Mouse (Mus musculus) adrenal gland, postnatal 10 days (tissue): ENCODE measurements around the gene Per1. TPM values are rescaled to one million over a fixed set of nuclear protein-coding genes. Genes with fewer than 3 reads are reported as not detected.

ENCODE experiments used
- DNase-seq: peaks from one replicate; pipeline ENCODE4 v3.0.0; 2021; ENCODE audit warnings: mixed read lengths
- total RNA-seq, 2 experiments: library from RNA; stranded (reverse); gene quantifications; 2 replicates each; pipeline ENCODE4 v1.2.3; 2021

Per1 gene
- total RNA-seq, 2 experiments from 2014 or later, result 63.1 to 157 TPM

DNA sequence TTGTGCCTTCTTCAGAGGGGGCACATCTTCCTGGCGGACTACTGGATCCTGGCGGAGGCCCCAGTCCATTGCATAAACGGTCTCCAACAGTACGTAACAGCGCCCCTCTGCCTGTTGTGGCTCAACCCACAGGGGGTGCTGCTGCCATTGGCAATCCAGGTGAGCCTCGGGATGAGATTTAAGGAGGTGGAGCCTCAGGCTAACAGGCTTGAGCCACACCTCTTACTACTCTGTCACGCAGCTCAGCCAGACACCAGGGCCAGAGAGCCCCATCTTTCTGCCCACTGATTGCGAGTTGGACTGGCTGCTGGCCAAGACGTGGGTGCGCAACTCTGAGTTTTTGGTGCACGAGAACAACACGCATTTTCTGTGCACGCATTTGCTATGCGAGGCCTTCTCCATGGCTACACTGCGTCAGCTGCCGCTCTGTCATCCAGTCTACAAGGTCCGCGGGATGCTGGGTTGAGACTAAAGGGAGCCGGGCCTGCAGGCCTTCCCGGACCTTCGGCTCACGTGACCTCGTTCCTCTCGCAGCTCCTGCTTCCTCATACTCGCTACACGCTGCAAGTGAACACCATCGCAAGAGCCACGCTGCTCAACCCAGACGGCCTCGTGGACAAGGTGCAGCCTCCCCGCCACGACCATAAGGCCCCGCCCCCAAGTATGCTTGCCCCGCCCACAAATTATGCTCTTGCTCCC is 39.1 kb downstream of the Per1 start:
- peak; percentile 74 for DNase-seq

DNA sequence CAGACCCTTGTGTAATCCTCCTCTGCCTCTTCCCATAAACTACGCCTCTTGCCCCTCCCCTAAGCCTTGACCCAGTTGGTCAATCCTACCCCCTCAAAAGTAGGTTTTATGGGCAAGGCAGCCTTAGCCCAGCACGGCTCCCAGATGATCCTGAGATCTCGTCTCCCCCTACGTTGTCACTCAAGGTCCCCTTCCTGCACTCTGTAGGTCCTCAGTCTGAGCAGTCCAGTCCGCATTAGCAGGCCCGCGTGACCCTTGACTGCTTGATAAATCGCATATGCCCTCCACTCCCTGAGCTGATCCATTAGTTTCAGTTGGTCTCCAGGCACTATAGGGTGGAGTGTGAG is 39.6 kb downstream of the Per1 start:
- no peak for DNase-seq

DNA sequence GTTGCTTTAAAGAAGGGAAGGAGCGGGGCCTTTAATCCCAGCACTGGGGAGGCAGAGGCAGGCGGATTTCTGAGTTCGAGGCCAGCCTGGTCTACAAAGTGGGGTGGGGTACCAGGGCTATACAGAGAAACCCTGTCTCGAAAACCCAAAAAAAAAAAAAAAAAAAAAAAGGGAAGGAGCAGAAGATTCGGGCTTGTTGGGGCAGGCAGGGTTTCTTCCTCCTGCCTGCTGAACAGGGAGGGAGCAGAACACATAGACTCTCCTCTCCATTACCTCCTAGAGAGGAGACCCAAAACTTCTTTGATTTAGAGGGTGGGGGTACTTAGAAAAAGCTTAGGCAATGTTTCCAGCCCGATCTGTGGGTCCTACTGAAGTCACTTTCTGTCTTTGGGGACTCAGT is 40.3 kb downstream of the Per1 start:
- no peak for DNase-seq

DNA sequence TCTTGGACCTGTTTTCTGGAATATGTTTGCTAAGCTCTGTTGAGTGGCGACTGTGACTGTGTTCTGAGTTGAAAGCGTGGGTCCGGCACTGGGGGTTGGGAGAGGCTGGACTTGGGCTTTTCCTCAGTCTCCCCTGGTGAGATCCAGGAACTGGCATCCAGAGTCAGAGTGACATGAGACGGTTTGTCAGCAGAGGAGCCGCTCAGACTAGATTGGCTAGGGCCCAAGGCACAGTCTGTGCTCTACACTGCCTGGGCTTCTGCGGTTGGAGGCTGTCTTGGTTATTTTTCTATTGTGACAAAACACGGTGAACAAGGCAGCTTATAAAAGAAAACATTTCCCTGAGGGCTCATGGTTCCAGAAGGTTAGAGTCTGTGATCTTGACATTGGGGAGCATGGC is 52.5 kb downstream of the Per1 start:
- DNase-seq, result peak; percentile 35

DNA sequence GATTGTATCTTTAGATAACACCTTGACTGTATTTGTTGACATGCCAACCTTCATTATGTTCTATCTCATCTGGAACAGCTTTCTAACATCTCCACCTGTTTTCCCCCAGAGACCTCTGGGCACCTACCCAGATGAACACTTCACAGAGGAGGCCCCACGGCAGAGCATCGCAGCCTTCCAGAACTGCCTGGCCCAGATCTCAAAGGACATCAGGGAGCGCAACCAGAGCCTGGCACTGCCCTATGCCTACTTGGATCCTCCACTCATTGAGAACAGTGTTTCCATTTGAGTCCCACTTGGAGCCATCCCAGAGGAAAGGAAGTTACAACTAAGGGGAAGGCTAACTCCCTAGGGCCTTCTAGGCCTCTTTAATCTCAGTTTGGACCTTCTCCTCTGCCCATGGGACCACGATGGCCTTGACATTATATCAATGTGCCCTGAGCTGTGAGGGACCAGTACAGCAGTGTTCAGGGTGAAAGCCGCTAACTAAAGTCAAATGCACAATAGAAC is 53.5 kb downstream of the Per1 start:
- peak; percentile 45 for DNase-seq

DNA sequence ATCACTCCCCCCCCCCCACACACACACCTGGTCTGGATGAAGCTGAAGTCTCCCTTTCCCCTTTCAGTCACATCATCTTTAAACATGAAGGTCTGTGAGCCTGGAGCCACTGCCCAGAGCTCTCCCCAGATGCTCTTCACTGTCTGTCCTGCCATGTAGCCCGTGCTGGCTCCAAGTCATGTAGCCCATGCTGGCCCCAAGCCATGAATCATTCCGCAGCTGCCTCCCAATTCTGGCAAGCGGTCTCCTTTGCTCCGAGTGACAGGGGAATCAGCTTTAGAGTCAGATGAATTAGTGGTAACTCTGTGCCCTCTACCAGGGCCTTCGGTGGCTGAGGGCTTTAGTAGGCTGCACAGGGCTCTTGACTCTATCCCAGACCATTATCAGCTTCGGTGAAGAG is 54.7 kb downstream of the Per1 start:
- DNase-seq, result no peak

DNA sequence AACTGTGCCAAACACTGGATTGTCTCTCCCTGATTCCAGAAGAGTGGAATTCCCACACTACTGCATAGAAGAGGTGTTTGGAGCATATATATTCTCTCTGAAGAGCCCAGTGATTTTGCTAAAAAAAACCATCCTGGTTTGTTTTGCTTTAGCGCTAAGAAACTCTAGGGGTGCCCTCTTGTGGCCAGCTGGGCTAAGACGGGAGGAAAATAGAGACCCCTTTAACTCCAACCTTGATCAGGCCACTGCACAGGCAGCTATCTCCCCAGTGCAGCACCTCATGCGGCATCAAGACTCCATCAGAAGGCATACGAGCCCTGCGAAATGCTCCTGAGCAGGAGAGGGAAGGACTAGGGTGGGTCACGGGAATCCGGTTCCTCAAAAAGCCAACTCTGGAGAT is 55.4 kb downstream of the Per1 start:
- peak; percentile 83 for DNase-seq

DNA sequence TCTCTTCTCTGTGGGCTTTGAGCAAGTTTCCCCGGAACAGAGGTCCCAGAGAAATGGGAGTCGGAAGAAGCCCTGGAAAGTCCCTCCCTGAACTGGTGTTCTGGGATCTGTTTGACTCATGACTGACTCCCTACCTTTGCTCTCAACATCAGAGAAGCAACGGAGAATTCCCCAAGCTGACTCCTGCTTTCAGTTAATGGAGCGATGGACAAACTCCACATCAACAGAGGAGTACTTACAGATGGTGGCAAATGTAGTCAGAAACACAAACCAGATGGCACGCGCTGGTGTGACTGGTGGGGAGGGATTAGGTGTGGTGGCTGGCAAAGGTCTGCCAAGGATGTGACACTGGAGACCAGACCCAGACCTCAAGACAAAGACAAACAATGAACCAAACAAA is 56.0 kb downstream of the Per1 start:
- no peak for DNase-seq

DNA sequence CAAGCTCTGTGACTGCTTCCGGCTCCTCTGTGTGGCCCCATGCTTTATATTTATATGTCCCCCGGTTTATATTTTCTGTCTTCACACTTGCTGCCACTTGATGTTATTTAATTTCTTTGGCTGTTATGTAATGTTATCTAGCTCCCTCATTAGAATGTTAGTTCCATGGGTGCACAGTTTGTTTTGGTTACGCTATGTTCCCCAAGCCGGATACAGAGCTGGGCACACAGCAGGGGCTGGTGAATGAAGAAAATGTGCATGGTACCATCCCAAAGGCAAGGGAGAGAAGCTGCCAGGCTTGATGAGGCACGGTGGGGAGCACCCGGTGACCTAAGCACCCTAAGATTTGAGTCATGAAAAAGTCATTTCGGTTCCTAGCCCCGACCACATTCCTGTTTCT is 58.8 kb downstream of the Per1 start:
- DNase-seq, result no peak

DNA sequence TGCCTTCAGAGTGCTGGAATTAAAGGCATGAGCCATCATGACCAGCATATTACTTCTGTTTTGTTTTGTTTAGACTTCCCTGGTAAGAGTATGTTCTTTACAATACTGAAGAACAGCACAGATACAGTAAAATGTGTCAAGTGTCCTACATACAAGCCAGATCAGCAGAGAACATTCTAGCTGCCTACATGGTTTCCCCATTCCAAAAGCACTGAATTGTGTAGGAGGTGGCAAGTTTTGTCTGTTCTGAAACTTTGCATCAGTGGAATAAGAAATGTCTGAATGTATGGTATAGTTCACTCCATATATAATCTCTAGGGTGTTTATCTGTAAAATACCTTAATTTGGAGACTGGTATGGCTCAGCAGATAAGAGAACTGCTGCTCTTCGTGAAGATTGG is 60.3 kb downstream of the Per1 start:
- no peak for DNase-seq

DNA sequence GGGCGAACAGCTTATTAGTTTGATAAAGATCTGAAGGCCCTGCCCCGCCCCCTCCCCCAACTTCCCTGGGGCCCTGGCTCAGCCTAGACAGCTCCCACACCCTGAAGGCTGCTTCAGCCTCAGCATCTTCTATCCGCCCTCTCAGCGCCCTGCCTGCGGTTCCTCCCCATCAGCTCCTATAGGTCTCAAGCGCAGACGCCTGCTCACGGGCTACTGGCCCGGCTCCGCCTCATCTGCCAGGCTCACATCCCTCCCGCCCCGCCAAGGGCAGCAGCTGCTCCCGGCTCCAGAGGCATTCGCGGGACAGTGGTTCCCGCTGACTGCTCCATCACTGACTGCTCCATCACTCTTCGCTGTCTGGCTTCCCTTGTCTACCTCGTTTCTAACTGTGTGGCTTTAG is 61.8 kb downstream of the Per1 start, which contains the start of gene Alox12b:
Gene Alox12b, plus strand, starts transcription at position 190 of the 400 bp plus-strand sequence.
- peak; percentile 22 for DNase-seq

Other genes with a start within 250 kb of the Per1 start
- gene Ndel1, start 223.4 kb upstream of the Per1 start, total RNA-seq, result 10 to 100 TPM; 57.2 to 72.8 TPM
- gene Rnf222, start 206.7 kb upstream of the Per1 start, total RNA-seq, result under 1 TPM; 0.09 to 0.12 TPM
- 1,000 to 10,000 TPM; 1,288 to 1,295 TPM for gene Rpl26, start 193.6 kb upstream of the Per1 start, total RNA-seq
- gene Odf4, start 168.1 kb upstream of the Per1 start, total RNA-seq, result under 1 TPM; 0.27 to 0.60 TPM
- 10 to 100 TPM; 25.4 to 35.9 TPM for gene Arhgef15, start 137.7 kb upstream of the Per1 start, total RNA-seq
- gene Slc25a35, start 127.1 kb upstream of the Per1 start, total RNA-seq, result 10 to 100 TPM; 28.5 to 32.9 TPM
- gene Rangrf, start 120.0 kb upstream of the Per1 start, total RNA-seq, result 10 to 100 TPM; 20.4 to 24.7 TPM
- 10 to 100 TPM; 23.8 to 32.9 TPM for gene Pfas, start 86.8 kb upstream of the Per1 start, total RNA-seq
- gene Ctc1, start 79.3 kb upstream of the Per1 start, total RNA-seq, result 10 to 100 TPM; 25.3 to 30.0 TPM
- gene Aurkb, start 49.6 kb upstream of the Per1 start, total RNA-seq, result 10 to 100 TPM; 16.2 to 22.5 TPM
- gene Borcs6, start 35.5 kb upstream of the Per1 start, total RNA-seq, result 10 to 100 TPM; 19.1 to 22.1 TPM
- 10 to 100 TPM; 13.2 to 13.8 TPM for gene Tmem107, start 24.4 kb upstream of the Per1 start, total RNA-seq
- 100 to 1,000 TPM; 104 to 143 TPM for gene Vamp2, start 6.7 kb upstream of the Per1 start, total RNA-seq
- under 1 TPM; 0.18 to 0.36 TPM for gene Hes7, start 25.2 kb downstream of the Per1 start, total RNA-seq
- under 1 TPM; 0.48 to 0.66 TPM for gene 9130213A22Rik, start 27.4 kb downstream of the Per1 start, total RNA-seq
- under 1 TPM; 0.60 to 0.76 TPM for gene Aloxe3, start 30.7 kb downstream of the Per1 start, total RNA-seq
- not detected for gene Alox12b, start 61.8 kb downstream of the Per1 start, total RNA-seq
- not detected for gene Alox8, start 102.6 kb downstream of the Per1 start, total RNA-seq
- not detected for gene Gucy2e, start 141.8 kb downstream of the Per1 start, total RNA-seq
- 10 to 100 TPM in 1 of 2 experiments, 1 to 10 TPM in 1; 7.8 to 12.6 TPM for gene Cntrob, start 228.6 kb downstream of the Per1 start, total RNA-seq
- 10 to 100 TPM; 75.1 to 78.6 TPM for gene Trappc1, start 228.8 kb downstream of the Per1 start, total RNA-seq
- gene Kcnab3, start 231.0 kb downstream of the Per1 start, total RNA-seq, result 1 to 10 TPM; 5.1 to 7.9 TPM
- gene Rnf227, start 245.2 kb downstream of the Per1 start, total RNA-seq, result 1 to 10 TPM; 4.2 to 7.2 TPM